In the genomic region with DNA sequence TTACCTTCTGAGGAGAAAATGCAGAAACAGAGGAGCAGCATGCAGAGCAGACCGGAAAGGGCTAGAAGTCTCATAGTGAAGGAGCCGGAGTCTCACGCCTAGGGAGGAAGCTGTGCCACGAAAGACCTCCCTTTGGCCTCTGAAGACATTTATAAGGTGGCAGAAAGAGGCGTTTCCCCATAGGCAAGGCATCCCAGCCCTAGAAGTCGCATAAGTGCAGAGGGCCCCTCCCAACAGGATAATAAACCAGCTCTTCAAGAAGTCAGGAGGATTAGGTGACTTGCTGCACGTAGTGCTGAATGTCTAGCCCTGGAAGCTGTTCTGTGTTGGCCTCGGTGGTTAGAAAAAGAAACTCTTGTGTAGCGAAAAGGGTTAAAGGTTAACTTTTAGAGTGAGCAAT, we compare ENCODE assay signal across 1 mouse cellular context.
TF ChIP-seq lines count a peak whose summit lies in the region.

No protein-coding gene starts in this region.

TF ChIP-seq in myocyte, 11 proteins besides CTCF, POLR2A, EP300 and RAD21 (continued from another document):
- no peak for TF ChIP-seq TCF12 (IDR thresholded peaks at IDR 0.05; ENCODE audit: insufficient read depth, poor library complexity, severe bottlenecking)
- TF ChIP-seq MYOD1 (IDR thresholded peaks at IDR 0.05; ENCODE audit: control insufficient read depth in 1 of 3, insufficient read length in 2 of 3, low read depth in 2 of 3): no peak
- no peak for TF ChIP-seq SRF (IDR thresholded peaks at IDR 0.05; ENCODE audit: control insufficient read depth, insufficient read length, low read depth)
- TF ChIP-seq CEBPB (IDR thresholded peaks at IDR 0.05; ENCODE audit: insufficient read depth, poor library complexity, severe bottlenecking): no peak
- TF ChIP-seq E2F4 (IDR thresholded peaks at IDR 0.05; ENCODE audit: insufficient read depth): no peak
